Mouse (Mus musculus) C2C12 (cell line): Measurements from ENCODE around the gene Dand5. TPM values are rescaled to one million over a fixed set of nuclear protein-coding genes. Genes with fewer than 3 reads are reported as not detected.

ENCODE experiments used
- H3K27me3 ChIP-seq: one replicate; pipeline ENCODE4 v1.6.1; 2011; ENCODE audit not compliant: control insufficient read depth, insufficient read depth, insufficient read length
- H3K36me3 ChIP-seq: one replicate; pipeline ENCODE4 v1.6.1; 2011; ENCODE audit not compliant: control insufficient read depth, insufficient read depth
- H3K4me3 ChIP-seq: one replicate; pipeline ENCODE4 v1.5.1; 2011; ENCODE audit warnings: mild to moderate bottlenecking, control low read depth; ENCODE audit not compliant: poor library complexity, insufficient read depth, severe bottlenecking
- H3K79me2 ChIP-seq: one replicate; pipeline ENCODE4 v1.6.1; 2011; ENCODE audit not compliant: control insufficient read depth, insufficient read depth
- H3K79me3 ChIP-seq: one replicate; pipeline ENCODE4 v1.6.1; 2011; ENCODE audit warnings: low read depth, control low read depth
- H3ac ChIP-seq: one replicate; pipeline ENCODE3; 2011; ENCODE audit warnings: low read depth; ENCODE audit not compliant: control insufficient read depth, insufficient read length
- CEBPB ChIP-seq: IDR thresholded peaks from one replicate; pipeline ENCODE4 v1.6.1; 2011; ENCODE audit warnings: low read depth, mild to moderate bottlenecking, control low read depth, moderate library complexity
- CTCF ChIP-seq: IDR thresholded peaks from one replicate; pipeline ENCODE4 v1.5.1; 2011; ENCODE audit not compliant: control insufficient read depth, insufficient read depth, insufficient read length
- FOSL1 ChIP-seq: IDR thresholded peaks from one replicate; pipeline ENCODE4 v1.8.0; 2011; ENCODE audit warnings: mild to moderate bottlenecking, low read length; ENCODE audit not compliant: poor library complexity, insufficient read depth, severe bottlenecking
- MAX ChIP-seq: IDR thresholded peaks from one replicate; pipeline ENCODE4 v1.6.1; 2011; ENCODE audit warnings: mild to moderate bottlenecking, control low read depth
- MYOD1 ChIP-seq: IDR thresholded peaks from one replicate; pipeline ENCODE4 v1.6.1; 2011; ENCODE audit warnings: low read depth; ENCODE audit not compliant: control insufficient read depth, insufficient read length
- MYOG ChIP-seq: IDR thresholded peaks from one replicate; pipeline ENCODE4 v1.6.1; 2011; ENCODE audit not compliant: control insufficient read depth, insufficient read length; ENCODE audit errors: extremely low read depth
- USF1 ChIP-seq: IDR thresholded peaks from one replicate; pipeline ENCODE4 v1.6.1; 2011; ENCODE audit warnings: low read depth, mild to moderate bottlenecking, control low read depth, moderate library complexity
- polyA plus RNA-seq: library from polyadenylated mRNA; unstranded; fragments of >200 nt; fragmentation: generic; extraction: Trizol; gene quantifications from one replicate; pipeline ENCODE4 v1.2.1, GENCODE M21; 2012; ENCODE audit warnings: missing spikeins

Gene Dand5
- polyA plus RNA-seq, 1 experiment = 2.4 TPM

DNA sequence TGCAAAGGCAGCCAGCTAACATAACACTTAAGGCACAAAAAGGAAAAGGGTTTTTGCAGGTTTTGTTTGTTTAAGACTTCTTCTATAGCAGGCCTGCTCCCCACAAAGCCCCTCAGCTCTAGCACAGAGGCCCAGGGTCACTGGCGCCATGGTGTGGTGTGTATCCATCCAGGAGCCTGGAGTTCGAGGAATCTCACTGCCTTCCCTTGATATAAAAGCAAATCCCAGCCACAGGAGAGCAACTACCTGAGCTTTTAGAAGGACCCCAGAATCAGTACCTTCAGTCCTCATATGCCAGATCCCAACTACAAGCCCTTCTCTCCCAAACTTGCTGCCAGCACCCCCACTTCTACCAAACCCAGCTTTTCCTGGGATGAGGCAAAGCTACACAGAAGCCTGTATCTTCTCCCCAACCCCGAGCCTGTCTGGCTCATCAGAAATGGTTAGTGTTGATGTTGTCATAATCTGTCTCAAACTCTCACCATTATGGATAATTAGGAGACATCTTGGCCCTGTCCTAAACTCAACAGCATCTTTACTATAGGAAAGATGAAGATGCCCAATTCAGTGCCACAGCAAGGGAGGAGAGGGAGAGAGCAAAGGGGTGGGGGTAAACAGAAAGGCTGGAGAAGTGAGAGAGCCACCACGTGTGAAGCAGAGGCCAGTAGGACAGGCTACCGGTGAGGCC lies 51.5 kb downstream of the Dand5 start:
- Histone ChIP-seq H3K27me3 (no peaks in the 10 kb centered on the region), H3K36me3 (peaks cover 31% of the 10 kb centered on the region), H3ac (no peak overlapping the region), H3K79me3 (peaks cover 27% of the 10 kb centered on the region), H3K79me2 (peaks cover 90% of the 10 kb centered on the region), H3K4me3 (no peak overlapping the region)
- TF ChIP-seq CEBPB (no peak), MAX (no peak), CTCF (no peak), USF1 (no peak), FOSL1 (no peak), MYOG (no peak), MYOD1 (no peak)

DNA sequence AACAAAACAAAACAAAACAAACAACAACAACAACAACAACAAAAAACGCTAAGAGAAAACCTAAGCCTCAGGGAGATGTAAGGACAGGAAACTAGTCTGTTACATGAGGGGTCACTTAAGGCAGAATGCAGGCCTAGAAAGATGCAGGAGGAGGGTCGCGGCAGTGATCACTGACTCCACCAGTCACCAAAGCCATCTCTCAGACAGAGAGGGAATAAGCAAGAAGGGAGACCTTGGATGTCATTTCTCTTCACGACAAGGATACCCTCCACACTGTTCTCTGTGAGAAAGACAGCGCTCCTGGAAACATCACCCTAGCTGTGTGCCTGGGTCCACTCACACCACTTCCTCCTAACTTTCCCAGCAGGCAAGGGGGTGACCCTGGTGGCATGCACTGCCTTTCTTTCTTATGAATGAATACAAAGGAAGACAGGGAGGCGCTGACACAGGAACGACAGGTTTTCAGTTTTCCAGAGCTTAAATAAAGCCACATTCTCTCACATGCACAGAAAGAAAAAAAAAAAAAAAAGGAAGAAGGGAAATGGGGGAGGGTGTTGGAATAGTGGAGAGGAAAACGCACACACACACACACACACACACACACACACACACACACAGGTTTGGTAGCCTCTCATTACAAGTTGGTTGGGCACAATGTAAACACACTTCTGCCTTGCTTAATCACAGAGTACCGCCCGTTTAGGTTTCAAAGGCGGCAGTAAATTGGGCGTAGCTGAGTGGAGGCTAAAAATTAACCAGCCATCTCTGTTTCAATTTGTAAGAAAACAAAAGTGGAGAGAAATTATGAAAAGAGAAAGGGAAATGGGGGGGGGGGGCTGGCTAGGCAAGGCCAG lies 52.3 kb downstream of the Dand5 start:
- peaks cover 24% of the 10 kb centered on the region for H3K79me3 ChIP-seq
- no peak overlapping the region for H3K4me3 ChIP-seq
- no peak for TF ChIP-seq MYOG
- no peak for TF ChIP-seq CEBPB
- TF ChIP-seq FOSL1 = no peak
- no peak for TF ChIP-seq MYOD1
- TF ChIP-seq USF1 = no peak
- no peak for TF ChIP-seq MAX
- no peak for TF ChIP-seq CTCF
- no peak overlapping the region for H3ac ChIP-seq
- H3K36me3 ChIP-seq = peaks cover 31% of the 10 kb centered on the region
- H3K79me2 ChIP-seq = peaks cover 90% of the 10 kb centered on the region
- H3K27me3 ChIP-seq = no peaks in the 10 kb centered on the region

DNA sequence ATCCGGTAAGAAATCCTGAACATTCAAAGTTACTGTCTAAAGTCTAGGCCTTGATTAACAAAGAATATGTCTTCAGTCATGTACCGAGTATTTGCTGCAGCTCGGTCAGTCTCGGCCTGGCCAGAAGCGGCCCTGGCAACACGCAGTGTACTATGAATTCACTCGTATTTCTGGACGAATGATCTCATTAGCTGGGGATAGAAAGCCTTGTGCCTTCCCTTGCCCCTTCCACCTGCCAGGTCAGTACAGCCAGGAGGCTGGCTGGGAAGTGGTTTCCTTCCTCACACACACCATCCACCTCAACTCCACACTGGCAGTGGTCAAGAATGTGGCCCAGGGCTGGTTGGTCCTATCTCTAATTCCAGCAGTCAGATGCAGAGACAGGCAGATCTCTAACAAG lies 53.3 kb downstream of the Dand5 start:
- TF ChIP-seq FOSL1 = no peak
- TF ChIP-seq USF1 = no peak
- TF ChIP-seq MYOG = no peak
- no peak for TF ChIP-seq CEBPB
- TF ChIP-seq MYOD1 = no peak
- TF ChIP-seq MAX = no peak
- no peak for TF ChIP-seq CTCF
- H3K4me3 ChIP-seq = no peak overlapping the region
- H3K79me3 ChIP-seq = peaks cover 22% of the 10 kb centered on the region
- no peak overlapping the region for H3ac ChIP-seq
- H3K36me3 ChIP-seq = peaks cover 31% of the 10 kb centered on the region
- H3K27me3 ChIP-seq = no peaks in the 10 kb centered on the region
- H3K79me2 ChIP-seq = peaks cover 90% of the 10 kb centered on the region

DNA sequence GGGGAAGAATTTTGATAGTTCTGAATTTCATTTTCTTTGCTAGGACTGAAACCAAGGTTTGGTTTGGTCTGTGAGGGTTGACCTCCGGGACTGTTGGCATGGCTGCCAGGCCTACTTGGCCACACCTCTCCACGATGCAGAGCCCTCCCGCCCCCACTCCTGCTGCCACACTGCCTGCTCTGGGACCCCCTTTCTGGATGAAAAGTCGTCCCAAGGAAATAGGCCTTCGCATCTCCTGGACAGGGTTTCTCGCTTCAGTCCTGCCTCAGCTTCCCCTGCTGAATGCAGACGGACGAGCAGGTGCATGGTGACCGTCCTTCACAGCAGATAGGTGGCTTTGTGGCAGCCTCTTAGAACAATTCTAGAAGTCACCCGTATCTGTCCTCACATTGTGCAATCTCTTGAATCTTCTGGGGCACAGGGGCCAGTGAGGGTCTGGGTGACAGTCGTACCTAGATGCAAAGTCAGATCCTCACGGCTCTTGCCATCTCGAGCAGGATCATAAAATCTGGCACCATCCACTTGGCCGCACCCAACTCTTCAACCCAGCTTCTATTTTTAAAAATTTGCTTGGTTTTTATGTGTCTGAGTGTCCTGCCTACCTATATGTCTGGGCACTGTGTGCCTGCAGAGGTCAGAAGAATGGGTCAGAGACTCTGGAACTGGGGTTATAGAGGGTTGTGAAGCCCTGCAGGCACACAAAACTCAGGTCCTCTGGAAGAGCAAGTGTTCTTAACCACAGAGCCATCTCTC lies 54.1 kb downstream of the Dand5 start:
- H3K79me3 ChIP-seq = peaks cover 23% of the 10 kb centered on the region
- H3K27me3 ChIP-seq = no peaks in the 10 kb centered on the region
- TF ChIP-seq CEBPB (no peak), FOSL1 (no peak), MYOG (no peak), MAX (no peak), USF1 (no peak), CTCF (no peak), MYOD1 (no peak)
- no peak overlapping the region for H3ac ChIP-seq
- H3K4me3 ChIP-seq = no peak overlapping the region
- H3K79me2 ChIP-seq = peaks cover 90% of the 10 kb centered on the region
- peaks cover 31% of the 10 kb centered on the region for H3K36me3 ChIP-seq

DNA sequence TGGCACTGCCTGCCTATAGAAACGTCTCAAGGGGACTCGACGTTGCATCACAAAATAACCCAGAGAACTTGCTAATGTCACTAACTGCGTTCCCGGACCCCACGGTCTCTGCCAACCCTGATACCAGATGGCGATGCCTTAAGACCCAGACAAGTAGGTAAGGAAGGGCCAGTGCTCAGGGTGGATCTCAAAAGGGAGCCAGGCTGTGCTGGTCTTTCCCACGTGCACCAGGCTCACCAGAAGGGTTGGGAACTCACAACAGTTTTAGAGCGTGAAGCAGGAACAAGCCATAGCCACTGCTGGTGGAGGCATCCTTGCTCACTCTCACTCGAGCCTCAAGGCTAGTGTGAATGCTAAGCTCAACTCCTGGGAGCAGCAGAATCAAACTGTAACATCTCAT lies 55.4 kb downstream of the Dand5 start:
- H3K27me3 ChIP-seq = no peaks in the 10 kb centered on the region
- no peak overlapping the region for H3ac ChIP-seq
- peaks cover 23% of the 10 kb centered on the region for H3K79me3 ChIP-seq
- H3K36me3 ChIP-seq = peaks cover 39% of the 10 kb centered on the region
- H3K4me3 ChIP-seq = no peak overlapping the region
- no peak for TF ChIP-seq USF1
- peaks cover 89% of the 10 kb centered on the region for H3K79me2 ChIP-seq
